Mouse (Mus musculus): ENCODE measurements at regions not wholly inside any gene's neighbourhood (a gene's known extent, or its start where the extent isn't known, plus 50 kb on each side); places are given as distances from the start of the nearest gene placed in this dataset.

DNA sequence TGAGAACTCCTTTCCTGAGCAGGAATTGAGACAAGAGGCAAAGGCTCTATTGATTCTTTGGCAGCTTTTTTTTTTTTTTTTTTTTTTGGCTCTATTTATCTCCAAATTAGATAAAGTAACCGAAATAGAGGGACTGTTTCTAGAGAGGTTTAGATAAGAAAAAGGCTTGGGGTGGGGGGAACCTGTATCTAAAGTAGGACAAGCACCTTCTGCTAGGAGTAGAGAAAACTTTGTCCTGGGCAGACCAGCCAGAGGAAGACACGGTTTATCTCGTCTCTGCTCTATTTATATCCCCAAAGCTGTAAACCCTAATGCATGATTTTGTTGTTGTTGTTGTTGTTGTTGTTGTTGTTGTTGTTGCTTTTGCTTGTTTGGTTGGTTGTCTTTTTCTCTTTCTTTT lies 199.6 kb upstream of the Gm11114 start:
- Histone ChIP-seq H3K4me3 (no peak overlapping the region), H3K9me3 (replicated peaks) (no peaks in the 10 kb centered on the region), H3K27me3 (no peaks in the 10 kb centered on the region), H3K9ac (no peak overlapping the region), H3K27ac (no peak overlapping the region), H3K36me3 (no peaks in the 10 kb centered on the region), H3K4me2 (replicated peaks) (no peak overlapping the region), H3K4me1 (no peaks in the 10 kb centered on the region)
- WGBS, result 93% methylated on average over 3 of the region's 3 CpGs
- no peak for ATAC-seq (ENCODE audit: low FRiP score)

DNA sequence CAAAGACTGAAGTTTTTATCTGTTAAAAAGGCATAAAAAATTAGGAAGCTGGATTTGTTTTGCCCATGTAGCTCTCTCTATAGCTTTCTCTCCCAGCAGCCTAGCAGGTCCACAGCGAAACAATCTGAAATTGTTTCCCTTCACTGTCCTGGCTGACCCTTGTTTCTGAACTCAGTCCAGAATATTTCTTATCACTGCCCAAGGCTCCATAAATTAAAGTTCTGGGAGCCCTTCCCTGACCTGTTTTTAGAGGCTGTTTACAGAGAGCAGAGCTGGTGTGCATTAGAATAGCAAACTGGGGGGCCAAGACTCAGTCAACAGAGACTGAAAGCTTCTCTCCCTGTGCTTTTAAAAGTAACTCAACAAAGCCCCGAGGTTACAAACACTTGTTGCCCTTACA lies 198.3 kb upstream of the Gm11114 start:
- H3K36me3 ChIP-seq, result no peaks in the 10 kb centered on the region
- no peak overlapping the region for H3K4me3 ChIP-seq
- H3K27me3 ChIP-seq, result no peaks in the 10 kb centered on the region
- no peaks in the 10 kb centered on the region for H3K4me1 ChIP-seq
- no peaks in the 10 kb centered on the region for H3K9me3 ChIP-seq (replicated peaks)
- ATAC-seq (ENCODE audit: low FRiP score), result no peak
- H3K4me2 ChIP-seq (replicated peaks), result no peak overlapping the region
- no peak overlapping the region for H3K27ac ChIP-seq
- no peak overlapping the region for H3K9ac ChIP-seq
- 66% methylated on average over 2 of the region's 2 CpGs for WGBS

DNA sequence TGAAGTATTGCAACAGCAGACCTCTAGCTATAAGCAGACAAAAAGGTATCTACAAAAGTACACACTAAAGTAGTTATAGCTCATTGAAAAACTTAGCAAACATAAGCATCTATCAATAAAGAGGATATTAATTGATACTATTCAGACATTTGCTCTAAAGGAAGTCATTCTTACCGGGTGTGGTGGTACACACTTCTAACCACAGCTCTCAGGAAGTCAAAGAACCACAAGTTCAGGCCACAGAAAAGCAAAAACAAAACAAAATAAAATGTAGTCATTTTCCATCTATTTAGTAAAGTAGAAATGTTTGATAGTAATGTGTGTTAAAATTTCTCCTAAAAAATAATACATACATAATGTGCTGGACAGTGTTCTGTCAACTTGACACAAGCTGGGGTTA lies 192.5 kb upstream of the Gm11114 start:
- H3K4me2 ChIP-seq (replicated peaks), result no peak overlapping the region
- H3K4me1 ChIP-seq, result no peaks in the 10 kb centered on the region
- H3K9me3 ChIP-seq (replicated peaks), result no peaks in the 10 kb centered on the region
- no peaks in the 10 kb centered on the region for H3K27me3 ChIP-seq
- WGBS, result 84% methylated on average over 1 of the region's 1 CpGs
- no peak overlapping the region for H3K9ac ChIP-seq
- H3K27ac ChIP-seq, result no peak overlapping the region
- H3K4me3 ChIP-seq, result no peak overlapping the region
- ATAC-seq (ENCODE audit: low FRiP score), result no peak
- H3K36me3 ChIP-seq, result no peaks in the 10 kb centered on the region

DNA sequence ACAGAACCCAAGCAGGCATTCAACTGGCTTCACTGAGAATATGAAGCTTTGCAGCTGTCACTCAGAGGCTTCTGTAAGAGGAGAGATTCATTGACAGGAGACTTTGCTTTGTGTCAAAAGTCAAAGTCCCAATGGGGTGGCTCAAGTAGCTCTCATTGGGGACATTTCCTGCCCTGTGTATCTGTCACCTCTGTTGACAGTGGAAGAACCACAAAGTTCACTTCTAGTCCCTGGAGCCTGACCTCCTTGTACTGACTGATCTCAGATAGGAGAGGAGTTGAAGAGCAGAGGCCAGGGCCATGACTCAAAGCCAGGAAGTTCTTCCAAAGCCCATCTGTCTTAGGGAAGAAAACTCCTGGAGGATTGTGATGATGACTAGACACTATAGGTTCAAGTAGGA lies 191.5 kb upstream of the Gm11114 start:
- H3K4me2 ChIP-seq (replicated peaks), result no peak overlapping the region
- no peak for ATAC-seq (ENCODE audit: low FRiP score)
- no peak overlapping the region for H3K4me3 ChIP-seq
- no peak overlapping the region for H3K9ac ChIP-seq
- H3K9me3 ChIP-seq (replicated peaks), result no peaks in the 10 kb centered on the region
- H3K27ac ChIP-seq, result no peak overlapping the region
- H3K4me1 ChIP-seq, result no peaks in the 10 kb centered on the region
- no peaks in the 10 kb centered on the region for H3K36me3 ChIP-seq
- no peaks in the 10 kb centered on the region for H3K27me3 ChIP-seq

DNA sequence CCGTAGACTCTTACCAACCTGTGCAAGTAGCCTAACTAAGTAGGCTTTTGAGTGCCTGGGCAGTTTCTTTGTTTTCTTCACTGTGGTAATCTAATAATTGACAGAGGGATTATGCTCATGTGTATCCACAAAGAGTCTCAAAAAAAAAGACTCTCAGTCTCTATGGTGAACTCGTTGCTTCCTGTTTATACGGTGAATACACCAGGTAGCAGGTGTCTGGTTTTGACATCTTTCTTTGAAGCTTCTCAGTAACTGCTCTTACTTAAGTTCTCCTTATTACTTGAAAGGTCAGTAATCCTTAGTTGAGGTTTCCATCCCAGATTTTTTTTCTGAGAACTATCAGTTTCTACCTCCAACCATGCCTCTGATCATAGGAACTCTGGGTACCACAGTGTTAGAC lies 188.9 kb upstream of the Gm11114 start:
- no peaks in the 10 kb centered on the region for H3K36me3 ChIP-seq
- 79% methylated on average over 3 of the region's 3 CpGs for WGBS
- no peak overlapping the region for H3K4me2 ChIP-seq (replicated peaks)
- no peak overlapping the region for H3K4me3 ChIP-seq
- H3K4me1 ChIP-seq, result no peaks in the 10 kb centered on the region
- no peak overlapping the region for H3K27ac ChIP-seq
- ATAC-seq (ENCODE audit: low FRiP score), result no peak
- H3K9me3 ChIP-seq (replicated peaks), result no peaks in the 10 kb centered on the region
- H3K27me3 ChIP-seq, result no peaks in the 10 kb centered on the region
- no peak overlapping the region for H3K9ac ChIP-seq

DNA sequence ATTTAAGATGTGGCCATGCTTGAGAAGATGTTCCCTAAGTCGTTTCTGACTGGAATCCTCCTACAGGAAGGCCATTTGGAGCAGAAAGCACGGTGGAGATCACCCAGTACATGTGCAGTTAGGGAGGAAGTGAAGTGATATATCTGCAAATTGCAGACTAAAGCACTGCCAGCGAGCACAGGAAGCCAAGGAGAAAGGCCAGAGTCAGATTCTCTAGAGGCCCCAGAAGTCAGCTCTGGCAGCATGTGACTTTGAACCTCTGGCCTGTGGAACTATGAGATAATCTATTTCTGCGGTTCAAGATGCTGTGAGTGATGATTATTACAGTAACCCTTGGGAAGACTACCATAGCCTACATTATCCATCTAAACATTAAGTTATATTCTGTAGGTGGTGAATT lies 186.8 kb upstream of the Gm11114 start:
- no peak overlapping the region for H3K27ac ChIP-seq
- no peaks in the 10 kb centered on the region for H3K4me1 ChIP-seq
- WGBS, result 75% methylated on average over 4 of the region's 4 CpGs
- no peak for ATAC-seq (ENCODE audit: low FRiP score)
- no peak overlapping the region for H3K9ac ChIP-seq
- H3K4me3 ChIP-seq, result no peak overlapping the region
- H3K36me3 ChIP-seq, result no peaks in the 10 kb centered on the region
- H3K9me3 ChIP-seq (replicated peaks), result no peaks in the 10 kb centered on the region
- no peaks in the 10 kb centered on the region for H3K27me3 ChIP-seq
- no peak overlapping the region for H3K4me2 ChIP-seq (replicated peaks)

DNA sequence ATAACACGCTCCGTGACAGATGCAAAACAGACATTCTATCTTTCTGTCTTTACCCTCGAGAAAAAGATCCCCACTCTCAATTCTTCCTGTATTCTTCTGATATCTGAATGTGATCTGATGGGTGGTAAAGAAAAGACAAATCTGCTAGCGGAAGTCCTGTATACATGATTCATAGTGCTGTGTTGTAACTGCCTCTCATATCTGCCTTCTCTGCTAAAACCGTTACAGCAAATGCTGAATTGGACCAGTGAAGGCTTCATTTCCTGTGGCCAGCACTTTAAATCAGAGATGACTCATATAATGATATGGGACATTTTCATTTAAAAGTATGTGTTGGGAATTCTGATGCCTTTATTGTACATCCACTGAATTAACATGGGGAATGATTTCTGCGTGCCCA lies 186.0 kb upstream of the Gm11114 start:
- Histone ChIP-seq H3K9me3 (replicated peaks) (no peaks in the 10 kb centered on the region), H3K36me3 (no peaks in the 10 kb centered on the region), H3K9ac (no peak overlapping the region), H3K4me2 (replicated peaks) (no peak overlapping the region), H3K4me1 (no peaks in the 10 kb centered on the region), H3K27ac (no peak overlapping the region), H3K27me3 (no peaks in the 10 kb centered on the region), H3K4me3 (no peak overlapping the region)
- no peak for ATAC-seq (ENCODE audit: low FRiP score)
- WGBS, result 86% methylated on average over 6 of the region's 6 CpGs

DNA sequence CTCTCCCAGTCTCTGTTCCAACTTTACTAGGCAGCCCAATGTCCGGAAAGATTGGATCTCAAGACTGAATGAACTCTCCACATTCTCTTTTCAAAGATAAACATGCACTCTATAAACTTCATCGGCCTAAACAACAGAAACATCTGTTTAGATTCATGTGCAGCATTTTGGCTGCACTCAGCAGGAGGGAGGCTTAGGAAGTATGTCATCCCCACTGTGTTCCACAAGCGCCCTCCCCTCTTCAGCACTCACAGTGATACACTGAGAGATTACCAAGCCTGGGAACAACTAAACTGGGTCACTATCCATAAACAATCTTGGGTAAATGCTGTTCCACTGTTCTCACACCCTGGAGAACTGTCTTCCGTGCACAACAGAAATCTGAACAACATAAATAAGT lies 185.5 kb upstream of the Gm11114 start:
- Histone ChIP-seq H3K9ac (no peak overlapping the region), H3K27ac (no peak overlapping the region), H3K4me3 (no peak overlapping the region), H3K4me2 (replicated peaks) (no peak overlapping the region), H3K36me3 (no peaks in the 10 kb centered on the region), H3K4me1 (no peaks in the 10 kb centered on the region), H3K9me3 (replicated peaks) (no peaks in the 10 kb centered on the region), H3K27me3 (no peaks in the 10 kb centered on the region)
- ATAC-seq (ENCODE audit: low FRiP score), result no peak
- WGBS, result 71% methylated on average over 4 of the region's 4 CpGs

DNA sequence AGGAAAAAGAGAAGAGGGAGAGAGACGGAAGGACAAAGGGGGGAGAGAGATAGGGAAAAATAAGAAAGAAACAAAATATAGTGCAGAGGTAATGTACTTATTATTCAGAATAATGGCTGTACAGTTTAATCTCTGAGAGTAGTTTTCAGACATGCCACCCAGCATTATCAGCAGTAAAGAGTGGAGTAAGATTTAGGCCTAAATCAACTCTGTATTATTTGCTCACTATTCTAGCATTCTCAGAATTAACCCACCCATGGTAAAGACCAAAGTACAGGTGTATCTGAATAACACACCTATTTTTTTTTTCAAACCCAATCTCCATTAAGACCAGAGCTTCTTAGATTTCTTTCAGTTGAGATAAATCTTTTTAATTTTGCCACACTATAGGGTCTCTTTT lies 177.7 kb upstream of the Gm11114 start:
- Histone ChIP-seq H3K27ac (no peak overlapping the region), H3K27me3 (no peaks in the 10 kb centered on the region), H3K36me3 (no peaks in the 10 kb centered on the region), H3K9ac (no peak overlapping the region), H3K4me3 (no peak overlapping the region), H3K4me1 (no peaks in the 10 kb centered on the region), H3K4me2 (replicated peaks) (no peak overlapping the region), H3K9me3 (replicated peaks) (no peaks in the 10 kb centered on the region)
- ATAC-seq (ENCODE audit: low FRiP score), result no peak
- 87% methylated on average over 1 of the region's 1 CpGs for WGBS

DNA sequence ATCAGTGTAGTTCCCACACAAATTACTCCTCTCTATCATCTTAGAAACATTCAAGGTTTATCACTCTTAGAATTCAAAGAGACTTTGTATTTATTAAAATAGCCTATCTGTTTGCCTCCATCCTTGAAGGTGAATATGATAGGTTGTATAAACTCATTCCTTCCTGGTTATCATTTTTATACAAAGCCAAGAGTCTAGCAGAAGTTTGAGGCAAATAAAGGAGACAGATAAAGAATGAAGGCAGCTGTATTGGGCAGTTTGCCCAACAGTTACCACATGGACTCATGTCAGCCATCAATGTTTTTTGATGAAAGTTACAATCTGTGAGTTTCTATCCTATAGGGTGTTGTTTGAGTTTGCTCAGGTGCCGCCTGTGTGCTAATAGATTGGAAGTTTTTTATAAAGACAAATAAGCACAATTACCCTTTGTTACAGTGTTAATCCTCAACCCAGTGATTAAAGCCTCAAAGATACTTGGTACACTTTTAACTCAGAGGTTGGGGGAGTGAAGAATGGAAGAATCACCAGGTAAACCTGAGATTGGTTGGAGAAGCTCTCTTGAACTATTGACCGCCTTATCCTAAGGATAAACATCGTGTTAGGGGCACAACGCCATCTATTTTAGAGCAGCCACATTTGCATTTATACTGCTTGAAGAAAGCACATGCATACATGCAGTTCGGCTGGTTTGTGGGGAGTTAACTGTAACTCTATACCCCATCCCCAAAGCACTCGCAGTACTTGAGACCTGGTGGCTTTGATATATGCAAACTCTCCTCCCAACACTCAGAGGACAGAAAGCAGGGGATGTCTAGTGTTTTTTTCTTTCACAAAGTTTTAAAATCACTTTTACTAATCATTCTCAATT lies 175.6 kb upstream of the Gm11114 start:
- H3K4me3 ChIP-seq, result no peak overlapping the region
- no peak overlapping the region for H3K27ac ChIP-seq
- WGBS, result 78% methylated on average over 6 of the region's 6 CpGs
- H3K4me2 ChIP-seq (replicated peaks), result no peak overlapping the region
- no peaks in the 10 kb centered on the region for H3K36me3 ChIP-seq
- ATAC-seq (ENCODE audit: low FRiP score), result no peak
- H3K9ac ChIP-seq, result no peak overlapping the region
- H3K9me3 ChIP-seq (replicated peaks), result no peaks in the 10 kb centered on the region
- no peaks in the 10 kb centered on the region for H3K27me3 ChIP-seq
- H3K4me1 ChIP-seq, result no peaks in the 10 kb centered on the region

DNA sequence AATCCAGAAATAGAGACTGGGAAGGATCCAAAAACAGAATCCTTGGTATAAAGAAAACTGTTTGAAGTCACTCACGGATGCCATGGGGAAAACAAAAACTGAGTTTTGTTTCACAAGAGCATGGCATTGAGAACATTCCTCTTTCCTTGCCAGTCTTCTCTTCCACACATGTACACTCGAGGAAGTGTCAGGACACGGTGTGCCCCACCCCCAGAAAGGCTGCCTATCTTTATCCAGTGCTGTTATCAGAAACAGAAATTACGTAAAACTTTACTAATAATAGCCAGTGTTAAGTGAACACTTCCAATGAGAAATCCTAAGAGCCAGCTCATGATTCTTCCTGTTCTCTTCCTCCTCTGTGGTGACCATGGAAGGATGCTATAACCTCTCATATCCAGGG lies 172.7 kb upstream of the Gm11114 start:
- Histone ChIP-seq H3K36me3 (no peaks in the 10 kb centered on the region), H3K9ac (no peak overlapping the region), H3K4me2 (replicated peaks) (no peak overlapping the region), H3K4me3 (no peak overlapping the region), H3K27ac (no peak overlapping the region), H3K4me1 (no peaks in the 10 kb centered on the region), H3K27me3 (no peaks in the 10 kb centered on the region), H3K9me3 (replicated peaks) (no peaks in the 10 kb centered on the region)
- WGBS, result 88% methylated on average over 4 of the region's 4 CpGs
- no peak for ATAC-seq (ENCODE audit: low FRiP score)

DNA sequence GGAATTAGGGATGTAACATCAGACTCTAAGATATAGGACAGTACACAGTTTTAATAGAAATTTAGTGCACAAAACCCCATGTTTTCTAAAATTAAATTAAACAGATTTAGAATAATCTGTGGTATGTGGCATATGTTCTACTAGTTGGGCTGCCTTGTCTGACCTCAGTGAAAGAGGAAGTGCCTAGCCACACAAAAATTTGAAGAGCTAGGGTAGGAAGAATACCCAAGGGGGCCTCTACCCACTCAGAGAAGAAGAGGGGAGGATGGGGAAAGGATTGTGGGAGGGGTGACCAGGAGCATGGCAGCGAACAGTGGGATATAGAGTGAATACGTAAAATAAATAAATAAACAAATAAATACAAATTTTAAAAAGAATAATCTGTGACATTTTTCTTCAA lies 168.2 kb upstream of the Gm11114 start:
- ATAC-seq (ENCODE audit: low FRiP score), result no peak
- no peak overlapping the region for H3K27ac ChIP-seq
- H3K9me3 ChIP-seq (replicated peaks), result no peaks in the 10 kb centered on the region
- H3K27me3 ChIP-seq, result no peaks in the 10 kb centered on the region
- no peak overlapping the region for H3K4me2 ChIP-seq (replicated peaks)
- no peak overlapping the region for H3K4me3 ChIP-seq
- H3K4me1 ChIP-seq, result no peaks in the 10 kb centered on the region
- no peak overlapping the region for H3K9ac ChIP-seq
- whole genome bisulfite sequencing, result 86% methylated on average over 2 of the region's 2 CpGs
- no peaks in the 10 kb centered on the region for H3K36me3 ChIP-seq

DNA sequence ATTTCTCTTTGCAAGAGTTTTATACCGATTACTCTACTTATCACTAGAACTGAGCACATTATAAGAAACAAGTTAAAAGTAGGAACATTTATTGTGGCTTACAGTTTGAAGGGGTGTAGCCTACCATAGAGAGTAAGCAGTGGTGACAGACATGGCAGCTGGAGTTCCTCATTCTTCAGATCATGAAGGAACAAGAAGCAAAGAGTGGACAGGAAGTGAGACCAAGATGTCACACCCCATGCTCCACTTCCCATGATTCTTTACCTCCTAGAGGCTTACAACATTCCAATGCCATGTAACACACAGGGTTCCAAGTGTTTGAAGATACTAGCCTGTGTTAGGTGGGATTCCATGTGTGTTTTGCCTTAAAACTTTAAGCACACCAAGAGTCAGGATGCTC lies 146.9 kb upstream of the Gm11114 start:
- Histone ChIP-seq H3K27ac (no peak overlapping the region), H3K4me3 (no peak overlapping the region), H3K27me3 (no peaks in the 10 kb centered on the region), H3K4me1 (no peaks in the 10 kb centered on the region), H3K4me2 (replicated peaks) (no peak overlapping the region), H3K9ac (no peak overlapping the region), H3K9me3 (replicated peaks) (no peaks in the 10 kb centered on the region), H3K36me3 (no peaks in the 10 kb centered on the region)
- WGBS, result 94% methylated on average over 1 of the region's 1 CpGs
- no peak for ATAC-seq (ENCODE audit: low FRiP score)

All from hindbrain, embryonic 12.5 days (tissue).